ENCODE assay signal across 11 mouse cellular contexts in the genomic region with DNA sequence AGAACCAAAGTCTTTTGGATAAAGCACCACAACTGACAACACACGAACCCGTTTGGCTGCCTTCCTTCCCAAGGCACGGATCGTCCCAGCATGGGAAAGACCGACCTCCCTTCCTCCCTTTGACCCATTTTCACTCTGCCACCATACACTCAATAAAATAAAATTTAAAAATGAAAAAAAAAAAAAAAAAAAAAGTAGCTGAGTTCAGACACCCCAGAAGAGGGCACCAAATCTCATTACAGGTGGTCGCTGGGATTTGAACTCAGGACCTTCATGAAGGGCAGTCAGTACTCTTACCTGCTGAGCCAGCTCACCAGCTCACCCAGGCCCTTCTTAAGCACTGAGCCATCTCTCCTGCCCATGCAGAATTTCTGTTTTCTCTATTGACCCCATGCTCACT. TPM values are rescaled to one million over a fixed set of nuclear protein-coding genes. Genes with fewer than 3 reads are reported as not detected.
DNase-seq lines count a peak whose midpoint lies in the region; ATAC-seq and TF ChIP-seq lines count a peak whose summit lies in the region.
"Had no signal": no experiment of that assay in that cellular context is flagged by ENCODE, and none has a peak within 500 bp of the region (broad histone marks: within the 10 kb centered on the region; RNA-seq: fewer than 3 reads in every experiment).

No protein-coding gene starts in this region.

- H3K4me3 ChIP-seq in heart, embryonic 14.5 days (ENCODE audit: control insufficient read depth in 1 of 2, insufficient read depth in 1 of 2, low read depth in 1 of 2, low read length in 2 of 2): peak overlapping the region in 1 of 2 experiments; percentile 34; a peak in 2 of 4 replicates
- no peak overlapping the region for H3K4me3 ChIP-seq in neural tube, embryonic 11.5 days (ENCODE audit: low read depth, low read length)
- H3K4me3 ChIP-seq in limb, embryonic 14.5 days (replicated peaks; ENCODE audit: low read length): peak overlapping the region; percentile 25; the same call in 1 of the 2 replicates
- H3K4me3 ChIP-seq: megakaryocyte, embryonic 14.5 days had no signal

- no peak for DNase-seq in heart, adult 18-20 months
- DNase-seq in neural tube, embryonic 11.5 days (ENCODE audit: low spot score): no peak
- DNase-seq in neural tube, embryonic 10.5 days (ENCODE audit: extremely low spot score, low spot score): no peak
- DNase-seq in limb, embryonic 14.5 days (ENCODE audit: low spot score): no peak
- no peak for DNase-seq in ovary, postnatal 14 days (ENCODE audit: low spot score)
- no peak for DNase-seq in adrenal gland, adult 8-10 months
- DNase-seq in cerebellum, postnatal 4 days (ENCODE audit: low spot score in 2 of 2): no peak
- DNase-seq: layer of hippocampus, postnatal 36 days had no signal

- peak overlapping the region; percentile 71 for H3K4me2 ChIP-seq in heart, embryonic 14.5 days (ENCODE audit: low read length)
- H3K4me2 ChIP-seq in neural tube, embryonic 11.5 days (ENCODE audit: low read depth): no peak overlapping the region
- H3K4me2 ChIP-seq in limb, embryonic 14.5 days (replicated peaks; ENCODE audit: low read depth, low read length, severe bottlenecking): peak overlapping the region; percentile 49

- no peak for TF ChIP-seq POLR2A in limb, embryonic 14.5 days (IDR thresholded peaks at IDR 0.05; ENCODE audit: borderline replicate concordance, extremely low read depth, insufficient read depth, insufficient read length)

- no peaks in the 10 kb centered on the region for H3K36me3 ChIP-seq in heart, embryonic 14.5 days (ENCODE audit: control insufficient read depth, insufficient read depth, low read length)
- no peaks in the 10 kb centered on the region for H3K36me3 ChIP-seq in neural tube, embryonic 11.5 days (ENCODE audit: control insufficient read depth, insufficient read depth, low read length)
- no peaks in the 10 kb centered on the region for H3K36me3 ChIP-seq in limb, embryonic 14.5 days (ENCODE audit: control insufficient read depth, insufficient read depth, low read length)

- H3K9me3 ChIP-seq in heart, embryonic 14.5 days (ENCODE audit: control insufficient read depth, low read length): 0 out of 2 replicates have a peak, but pooled peaks cover 2% of the 10 kb centered on the region
- H3K9me3 ChIP-seq in neural tube, embryonic 11.5 days (ENCODE audit: control insufficient read depth, low read length): no peaks in the 10 kb centered on the region
- no peaks in the 10 kb centered on the region for H3K9me3 ChIP-seq in limb, embryonic 14.5 days (ENCODE audit: control insufficient read depth, low read length)
- H3K9me3 ChIP-seq: megakaryocyte, embryonic 14.5 days had no signal

- peaks cover 2 to 4% of the 10 kb centered on the region in 2 experiments for H3K4me1 ChIP-seq in heart, embryonic 14.5 days (ENCODE audit: control insufficient read depth in 2 of 2, insufficient read depth in 2 of 2, low read length in 2 of 2)
- H3K4me1 ChIP-seq in neural tube, embryonic 11.5 days (ENCODE audit: control insufficient read depth, insufficient read depth, low read length): peaks cover 4% of the 10 kb centered on the region; the same call in 1 of the 2 replicates
- peaks cover 6% of the 10 kb centered on the region for H3K4me1 ChIP-seq in limb, embryonic 14.5 days (ENCODE audit: control insufficient read depth, insufficient read depth, low read length)

- 37% methylated on average over 6 of the region's 6 CpGs for WGBS in heart, embryonic 14.5 days
- WGBS in neural tube, embryonic 11.5 days: 42% methylated on average over 6 of the region's 6 CpGs
- WGBS in limb, embryonic 14.5 days: 38% methylated on average over 6 of the region's 6 CpGs

- H3K9ac ChIP-seq in heart, embryonic 14.5 days (ENCODE audit: low read length): no peak overlapping the region
- peak overlapping the region; percentile 36 for H3K9ac ChIP-seq in neural tube, embryonic 11.5 days (ENCODE audit: low read length)
- H3K9ac ChIP-seq in limb, embryonic 14.5 days (ENCODE audit: low read depth, low read length, severe bottlenecking): no peak overlapping the region

- ATAC-seq in heart, embryonic 14.5 days (ENCODE audit: insufficient number of reproducible peaks, insufficient read depth, low FRiP score, low read depth): no peak
- no peak for ATAC-seq in neural tube, embryonic 11.5 days (ENCODE audit: insufficient read depth, low FRiP score, low TSS enrichment)
- no peak for ATAC-seq in limb, embryonic 14.5 days (ENCODE audit: low FRiP score, low read depth)
- ATAC-seq: CD4-positive, CD25-positive, alpha-beta regulatory T cell, adult 4 months had no signal

- H3K27ac ChIP-seq in heart, embryonic 14.5 days (replicated peaks in 1 of 2; ENCODE audit: control insufficient read depth in 1 of 2, insufficient read depth in 1 of 2, low read depth in 2 of 2, low read length in 2 of 2): no peak overlapping the region
- no peak overlapping the region for H3K27ac ChIP-seq in neural tube, embryonic 11.5 days (ENCODE audit: low read depth, low read length)
- no peak overlapping the region for H3K27ac ChIP-seq in limb, embryonic 14.5 days (replicated peaks; ENCODE audit: low read depth, low read length)

- no peaks in the 10 kb centered on the region for H3K27me3 ChIP-seq in heart, embryonic 14.5 days (ENCODE audit: control insufficient read depth, insufficient read depth, low read length)
- no peaks in the 10 kb centered on the region for H3K27me3 ChIP-seq in neural tube, embryonic 11.5 days (ENCODE audit: control insufficient read depth, insufficient read depth, low read length)
- H3K27me3 ChIP-seq in limb, embryonic 14.5 days (ENCODE audit: control insufficient read depth, insufficient read depth, low read length): no peaks in the 10 kb centered on the region

RNA-seq across cellular contexts. Expression of gene Prpsap1, which starts 5.0 kb away (rescaled TPM):
- 89.8 and 93.4 TPM in 2 replicates for polyA plus RNA-seq in heart, embryonic 14.5 days (2014; fragmentation: Nextera tagmentation; extraction: Ambion mirVana)
- 10 to 100 TPM; 25.1 to 29.4 TPM for total RNA-seq in heart, adult 18-20 months (2021)
- 212 and 222 TPM in 2 replicates for polyA plus RNA-seq in neural tube, embryonic 11.5 days (2014; fragmentation: Nextera tagmentation; extraction: Ambion mirVana)
- polyA plus RNA-seq in limb, embryonic 14.5 days (2012; rRNA removed): 134 and 144 TPM in 2 replicates
- 148 and 157 TPM in 2 replicates for polyA plus RNA-seq in limb, embryonic 14.5 days (2014; fragmentation: Nextera tagmentation; extraction: Ambion mirVana)
- 100 to 1,000 TPM; 104 to 122 (median 111) TPM for total RNA-seq in adrenal gland, adult 8-10 months (2022)

RNA-seq across cellular contexts. Expression of gene Sphk1, which starts 31.7 kb away (rescaled TPM):
- 2.3 and 2.5 TPM in 2 replicates for polyA plus RNA-seq in heart, embryonic 14.5 days (2014; fragmentation: Nextera tagmentation; extraction: Ambion mirVana)
- total RNA-seq in heart, adult 18-20 months (2021): 1 to 10 TPM in 1 of 2 experiments, under 1 TPM in 1; 0.94 to 1.4 TPM
- polyA plus RNA-seq in neural tube, embryonic 11.5 days (2014; fragmentation: Nextera tagmentation; extraction: Ambion mirVana): 9.9 and 10.9 TPM in 2 replicates
- polyA plus RNA-seq in limb, embryonic 14.5 days (2012; rRNA removed): 3.8 and 4.7 TPM in 2 replicates
- polyA plus RNA-seq in limb, embryonic 14.5 days (2014; fragmentation: Nextera tagmentation; extraction: Ambion mirVana): 3.2 and 3.4 TPM in 2 replicates
- total RNA-seq in adrenal gland, adult 8-10 months (2022): 1 to 10 TPM; 3.0 to 4.7 (median 3.5) TPM

RNA-seq across cellular contexts. Expression of gene Qrich2, which starts 33.0 kb away (rescaled TPM):
- not detected in 2 replicates for polyA plus RNA-seq in heart, embryonic 14.5 days (2014; fragmentation: Nextera tagmentation; extraction: Ambion mirVana)
- under 1 TPM in 1 of 2 experiments, not detected in 1; 0.05 TPM for total RNA-seq in heart, adult 18-20 months (2021)
- polyA plus RNA-seq in neural tube, embryonic 11.5 days (2014; fragmentation: Nextera tagmentation; extraction: Ambion mirVana): 0.40 TPM in 1 of 2 replicates, not detected in the other
- 0.09 and 0.33 TPM in 2 replicates for polyA plus RNA-seq in limb, embryonic 14.5 days (2012; rRNA removed)
- polyA plus RNA-seq in limb, embryonic 14.5 days (2014; fragmentation: Nextera tagmentation; extraction: Ambion mirVana): 0.17 and 0.36 TPM in 2 replicates
- under 1 TPM in 1 of 4 experiments, not detected in 3; 0.11 TPM for total RNA-seq in adrenal gland, adult 8-10 months (2022)
- total RNA-seq: layer of hippocampus, postnatal 36 days had no signal
- polyA plus RNA-seq: CD4-positive, CD25-positive, alpha-beta regulatory T cell, adult 4 months had no signal
